Mouse (Mus musculus) E14TG2a.4 (cell line): ENCODE measurements around the gene Lce1a1.

Source experiments
- CTCF ChIP-seq: conservative IDR thresholded peaks from 2 replicates; pipeline ENCODE4 v1.5.1; 2014; ENCODE audit warnings: low read length
- POU5F1 ChIP-seq: IDR thresholded peaks from 2 replicates; pipeline ENCODE4 v1.6.1; 2014; ENCODE audit warnings: low read length, borderline replicate concordance

- TF ChIP-seq CTCF (no peak), POU5F1 (no peak)
Observed at GRCm38 (mm10) chr3:92648207-92648606, at the start of gene Lce1a1.
